Mouse (Mus musculus) forebrain, postnatal 0 days (tissue): ENCODE data around the gene Dhx8. TPM values are rescaled to one million over a fixed set of nuclear protein-coding genes. Genes with fewer than 3 reads are reported as not detected.

Experiments used
- ATAC-seq: fragments of 200-750 bp; cut with Nextera tagmentation; 2 replicates; pipeline ENCODE4 v1.8.0; 2017; ENCODE audit warnings: mild to moderate bottlenecking, moderate library complexity
- DNase-seq: peaks from one replicate; pipeline ENCODE4 v3.0.0-alpha.2; 2015
- H3K27ac ChIP-seq: fragments of 300-500 bp; sonication (generic); 2 replicates; pipeline ENCODE4 v1.5.1; 2014; ENCODE audit warnings: low read depth, mild to moderate bottlenecking, antibody characterized with exemption, low read length, moderate library complexity, mixed read lengths
- H3K27me3 ChIP-seq: fragments of 300-500 bp; sonication (generic); 2 replicates; pipeline ENCODE4 v1.6.1; 2014; ENCODE audit warnings: mild to moderate bottlenecking, low read length, mixed read lengths; ENCODE audit not compliant: insufficient read depth
- H3K36me3 ChIP-seq: fragments of 300-500 bp; sonication (generic); 2 replicates; pipeline ENCODE4 v1.6.1; 2014; ENCODE audit warnings: mild to moderate bottlenecking, moderate library complexity; ENCODE audit not compliant: insufficient read depth
- H3K4me1 ChIP-seq: fragments of 300-500 bp; sonication (generic); 2 replicates; pipeline ENCODE4 v1.6.1; 2014; ENCODE audit warnings: antibody characterized with exemption; ENCODE audit not compliant: insufficient read depth
- H3K4me2 ChIP-seq: fragments of 300-500 bp; sonication (generic); 2 replicates; pipeline ENCODE4 v1.6.1; 2014; ENCODE audit warnings: low read depth, mild to moderate bottlenecking, moderate library complexity
- H3K4me3 ChIP-seq: fragments of 300-500 bp; sonication (generic); 2 replicates; pipeline ENCODE4 v1.5.1; 2014; ENCODE audit warnings: low read depth, low read length, mixed read lengths
- H3K9ac ChIP-seq: fragments of 300-500 bp; sonication (generic); 2 replicates; pipeline ENCODE4 v1.6.1; 2014; ENCODE audit warnings: mild to moderate bottlenecking
- H3K9me3 ChIP-seq: fragments of 300-500 bp; sonication (generic); 2 replicates; pipeline ENCODE4 v1.6.1; 2016; ENCODE audit warnings: low read length
- CTCF ChIP-seq: sonication (generic); IDR thresholded peaks from 2 replicates; pipeline ENCODE4 v1.5.1; 2016; ENCODE audit warnings: antibody characterized with exemption, control low read depth, low read depth
- WGBS: fragments of 180-500 bp; shearing (Covaris S2); extraction: QIAGEN DNeasy Blood & Tissue Kit; methylation state at CpG from one replicate; pipeline ENCODE4 v1.1.7; 2014; 5-methylcytosine and 5-hydroxymethylcytosine counted together
- polyA plus RNA-seq: library from polyadenylated mRNA; unstranded; fragments of >200 nt; fragmentation: Nextera tagmentation; extraction: Ambion mirVana; gene quantifications from 2 replicates; pipeline ENCODE4 v1.2.1, GENCODE M21; 2015
- total RNA-seq: library from RNA; depleted of rRNA; stranded (reverse); fragments of >200 nt; gene quantifications from 2 replicates; pipeline ENCODE4 v1.2.3, GENCODE M21; 2014

Gene Dhx8
- total and polyA plus RNA-seq, 2 experiments from 2014 or later: 25.0 to 33.3 TPM

GRCm38 (mm10) chr11:101708482-101708881 lies 24.2 kb upstream of the Dhx8 start:
- no peak for DNase-seq
- H3K4me1 ChIP-seq: no peaks in the 10 kb centered on the region
- no peak overlapping the region for H3K4me3 ChIP-seq
- no peak for TF ChIP-seq CTCF
- H3K36me3 ChIP-seq: no peaks in the 10 kb centered on the region
- no peaks in the 10 kb centered on the region for H3K27me3 ChIP-seq
- H3K4me2 ChIP-seq: no peak overlapping the region
- H3K9ac ChIP-seq: no peak overlapping the region
- H3K9me3 ChIP-seq: no peaks in the 10 kb centered on the region
- no peak overlapping the region for H3K27ac ChIP-seq
- no peak for ATAC-seq
- WGBS: 67% methylated on average over 5 of the region's 5 CpGs

- no peak for DNase-seq
- Histone ChIP-seq H3K9ac (no peak overlapping the region), H3K4me2 (no peak overlapping the region), H3K36me3 (no peaks in the 10 kb centered on the region), H3K27ac (no peak overlapping the region), H3K9me3 (no peaks in the 10 kb centered on the region), H3K4me3 (no peak overlapping the region), H3K27me3 (no peaks in the 10 kb centered on the region), H3K4me1 (no peaks in the 10 kb centered on the region)
- ATAC-seq: no peak
- WGBS: 89% methylated on average over 9 of the region's 9 CpGs
- TF ChIP-seq CTCF: no peak
These were observed 19.9 kb upstream of the Dhx8 start for GRCm38 (mm10) chr11:101712811-101713210.

GRCm38 (mm10) chr11:101714012-101714411 lies 18.7 kb upstream of the Dhx8 start:
- ATAC-seq (no peak), DNase-seq (no peak)
- WGBS: 68% methylated on average over 7 of the region's 7 CpGs
- H3K27ac ChIP-seq: no peak overlapping the region
- no peak overlapping the region for H3K9ac ChIP-seq
- H3K36me3 ChIP-seq: no peaks in the 10 kb centered on the region
- no peaks in the 10 kb centered on the region for H3K27me3 ChIP-seq
- H3K4me1 ChIP-seq: no peaks in the 10 kb centered on the region
- no peak overlapping the region for H3K4me3 ChIP-seq
- H3K9me3 ChIP-seq: no peaks in the 10 kb centered on the region
- no peak for TF ChIP-seq CTCF
- no peak overlapping the region for H3K4me2 ChIP-seq

GRCm38 (mm10) chr11:101718324-101718723 lies 14.4 kb upstream of the Dhx8 start:
- peak; percentile 27 for DNase-seq
- H3K27me3 ChIP-seq: no peaks in the 10 kb centered on the region
- H3K4me2 ChIP-seq: no peak overlapping the region
- no peak overlapping the region for H3K9ac ChIP-seq
- H3K4me3 ChIP-seq: no peak overlapping the region
- peak overlapping the region; percentile 40; the same call in 1 of the 2 replicates for H3K27ac ChIP-seq
- H3K4me1 ChIP-seq: no peaks in the 10 kb centered on the region
- ATAC-seq: no peak
- TF ChIP-seq CTCF: no peak
- H3K9me3 ChIP-seq: no peaks in the 10 kb centered on the region
- no peaks in the 10 kb centered on the region for H3K36me3 ChIP-seq
- 8% methylated on average over 4 of the region's 4 CpGs for WGBS

- no peaks in the 10 kb centered on the region for H3K27me3 ChIP-seq
- TF ChIP-seq CTCF: no peak
- no peaks in the 10 kb centered on the region for H3K9me3 ChIP-seq
- no peak overlapping the region for H3K27ac ChIP-seq
- ATAC-seq (no peak), DNase-seq (no peak)
- H3K36me3 ChIP-seq: no peaks in the 10 kb centered on the region
- H3K4me1 ChIP-seq: no peaks in the 10 kb centered on the region
- H3K9ac ChIP-seq: no peak overlapping the region
- H3K4me2 ChIP-seq: no peak overlapping the region
- 88% methylated on average over 21 of the region's 21 CpGs for WGBS
- H3K4me3 ChIP-seq: no peak overlapping the region
These were observed 12.7 kb upstream of the Dhx8 start for GRCm38 (mm10) chr11:101719986-101720520.

- H3K36me3 ChIP-seq: no peaks in the 10 kb centered on the region
- no peak overlapping the region for H3K4me3 ChIP-seq
- H3K4me2 ChIP-seq: no peak overlapping the region
- ATAC-seq (no peak), DNase-seq (no peak)
- 71% methylated on average over 8 of the region's 8 CpGs for WGBS
- H3K9ac ChIP-seq: no peak overlapping the region
- no peaks in the 10 kb centered on the region for H3K9me3 ChIP-seq
- no peaks in the 10 kb centered on the region for H3K4me1 ChIP-seq
- no peak for TF ChIP-seq CTCF
- H3K27ac ChIP-seq: no peak overlapping the region
- H3K27me3 ChIP-seq: no peaks in the 10 kb centered on the region
These were observed 7.7 kb upstream of the Dhx8 start for GRCm38 (mm10) chr11:101725043-101725442.

- 21% methylated on average over 2 of the region's 2 CpGs for WGBS
- H3K27ac ChIP-seq: peak overlapping the region; percentile 36
- H3K4me2 ChIP-seq: no peak overlapping the region
- no peak for TF ChIP-seq CTCF
- H3K4me3 ChIP-seq: no peak overlapping the region
- H3K4me1 ChIP-seq: no peaks in the 10 kb centered on the region
- no peaks in the 10 kb centered on the region for H3K27me3 ChIP-seq
- H3K9me3 ChIP-seq: no peaks in the 10 kb centered on the region
- peak; percentile 18 for DNase-seq
- H3K9ac ChIP-seq: no peak overlapping the region
- ATAC-seq: no peak
- no peaks in the 10 kb centered on the region for H3K36me3 ChIP-seq
These were observed 6.0 kb upstream of the Dhx8 start for GRCm38 (mm10) chr11:101726765-101727164.
